Mouse (Mus musculus): Measurements from ENCODE around the gene Bbs2. TPM values are rescaled to one million over a fixed set of nuclear protein-coding genes. Genes with fewer than 3 reads are reported as not detected.

Bbs2 gene
- total and polyA plus RNA-seq, 2 experiments from 2014 or later, result 17.5 to 27.6 TPM

DNA sequence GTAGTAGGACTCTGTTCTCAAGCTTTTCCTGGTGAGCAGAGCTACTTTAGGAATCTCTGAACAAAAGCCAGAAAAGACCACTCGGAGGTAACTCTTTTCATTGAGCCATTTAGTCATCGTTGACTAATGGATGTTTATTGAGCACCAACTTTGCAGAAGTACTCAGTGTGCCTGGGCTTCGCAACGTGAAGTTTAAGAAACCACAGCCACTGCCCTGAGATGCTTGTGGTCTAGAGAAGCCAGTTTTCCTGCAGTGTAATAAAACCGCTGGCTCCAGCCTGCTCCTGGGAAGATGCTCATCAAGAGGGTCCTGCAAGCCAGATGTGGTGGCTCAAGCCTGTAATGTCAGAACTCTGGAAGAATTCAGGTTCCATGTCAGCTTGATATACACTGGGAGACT, 33.4 kb upstream of the Bbs2 start:
- no peak overlapping the region for H3K4me2 ChIP-seq (ENCODE audit: low read depth, low read length, poor library complexity, severe bottlenecking)
- no peaks in the 10 kb centered on the region for H3K36me3 ChIP-seq (ENCODE audit: insufficient read depth, low read length)
- ATAC-seq (ENCODE audit: low FRiP score) (no peak), DNase-seq (ENCODE audit: low spot score) (no peak)
- 77% methylated on average over 5 of the region's 5 CpGs for WGBS
- no peak for TF ChIP-seq CTCF (IDR thresholded peaks at IDR 0.05)
- no peak overlapping the region for H3K4me3 ChIP-seq (ENCODE audit: low read depth, low read length)
- no peaks in the 10 kb centered on the region for H3K4me1 ChIP-seq (ENCODE audit: insufficient read depth, low read length)
- no peaks in the 10 kb centered on the region for H3K9me3 ChIP-seq (ENCODE audit: low read length)
- H3K9ac ChIP-seq (replicated peaks; ENCODE audit: low read length, poor library complexity, severe bottlenecking), result no peak overlapping the region
- H3K27me3 ChIP-seq (ENCODE audit: insufficient read depth, low read length), result no peaks in the 10 kb centered on the region
- no peak overlapping the region for H3K27ac ChIP-seq (ENCODE audit: low read depth, low read length)

DNA sequence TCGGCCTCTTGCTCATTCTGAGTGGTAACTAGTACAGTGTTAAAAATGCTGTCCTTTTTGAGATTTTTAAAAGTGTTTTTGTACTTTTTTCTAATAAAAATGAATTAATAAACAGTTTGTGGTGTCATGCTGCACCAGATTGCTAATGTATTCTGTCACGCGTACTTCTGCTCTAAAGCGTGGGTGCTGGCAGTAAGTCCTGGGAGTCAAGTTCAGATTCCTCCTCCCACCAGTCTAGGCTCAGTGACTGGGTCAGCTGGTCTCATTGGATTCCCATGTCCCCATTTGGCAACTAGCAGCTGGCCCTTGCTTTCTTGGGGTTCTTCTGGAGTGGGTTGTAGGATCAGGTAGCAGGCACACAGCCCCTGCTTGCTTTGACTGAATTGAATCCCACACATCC, 31.4 kb upstream of the Bbs2 start:
- H3K9ac ChIP-seq (replicated peaks; ENCODE audit: low read length, poor library complexity, severe bottlenecking), result no peak overlapping the region
- no peak overlapping the region for H3K4me2 ChIP-seq (ENCODE audit: low read depth, low read length, poor library complexity, severe bottlenecking)
- no peaks in the 10 kb centered on the region for H3K9me3 ChIP-seq (ENCODE audit: low read length)
- DNase-seq (ENCODE audit: low spot score), result no peak
- TF ChIP-seq CTCF (IDR thresholded peaks at IDR 0.05), result no peak
- no peaks in the 10 kb centered on the region for H3K27me3 ChIP-seq (ENCODE audit: insufficient read depth, low read length)
- H3K36me3 ChIP-seq (ENCODE audit: insufficient read depth, low read length), result no peaks in the 10 kb centered on the region
- H3K27ac ChIP-seq (ENCODE audit: low read depth, low read length), result no peak overlapping the region
- no peaks in the 10 kb centered on the region for H3K4me1 ChIP-seq (ENCODE audit: insufficient read depth, low read length)
- no peak overlapping the region for H3K4me3 ChIP-seq (ENCODE audit: low read depth, low read length)
- ATAC-seq (ENCODE audit: low FRiP score), result no peak
- 85% methylated on average over 4 of the region's 4 CpGs for WGBS

DNA sequence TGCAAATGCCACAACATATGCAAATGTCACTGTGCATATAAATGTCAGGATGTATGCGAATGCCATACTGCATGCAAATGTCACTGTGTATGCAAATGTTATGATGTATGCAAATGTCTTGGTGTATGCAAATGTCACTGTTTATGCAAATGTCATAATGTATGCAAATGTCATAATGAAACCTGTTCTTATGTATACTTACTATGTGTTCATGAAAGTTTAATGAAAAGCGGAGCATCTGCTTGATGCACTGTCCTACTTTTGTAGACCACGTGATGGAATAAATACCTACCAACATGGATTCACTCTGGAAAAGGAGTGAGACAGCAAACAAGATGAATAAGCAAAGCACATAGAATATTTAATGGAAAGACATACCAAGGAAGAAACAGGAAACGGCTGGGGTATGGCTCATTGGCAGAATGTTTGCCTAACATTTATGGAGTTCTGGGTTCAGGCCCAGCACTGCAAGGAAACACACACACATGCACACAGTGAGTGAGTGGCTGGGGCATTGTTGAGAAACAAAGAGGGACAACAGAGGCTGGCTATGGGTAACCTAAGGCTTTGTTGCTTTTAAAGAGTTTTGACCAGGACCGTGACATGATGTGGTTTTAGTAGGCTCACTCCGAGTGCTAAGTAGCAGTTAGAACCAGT, 30.5 kb upstream of the Bbs2 start:
- Histone ChIP-seq H3K9me3 (ENCODE audit: low read length) (no peaks in the 10 kb centered on the region), H3K4me2 (ENCODE audit: low read depth, low read length, poor library complexity, severe bottlenecking) (no peak overlapping the region), H3K27ac (ENCODE audit: low read depth, low read length) (no peak overlapping the region), H3K9ac (replicated peaks; ENCODE audit: low read length, poor library complexity, severe bottlenecking) (no peak overlapping the region), H3K36me3 (ENCODE audit: insufficient read depth, low read length) (no peaks in the 10 kb centered on the region), H3K4me3 (ENCODE audit: low read depth, low read length) (no peak overlapping the region), H3K4me1 (ENCODE audit: insufficient read depth, low read length) (no peaks in the 10 kb centered on the region), H3K27me3 (ENCODE audit: insufficient read depth, low read length) (no peaks in the 10 kb centered on the region)
- DNase-seq (ENCODE audit: low spot score), result no peak
- WGBS, result 70% methylated on average over 6 of the region's 6 CpGs
- no peak for TF ChIP-seq CTCF (IDR thresholded peaks at IDR 0.05)
- no peak for ATAC-seq (ENCODE audit: low FRiP score)

DNA sequence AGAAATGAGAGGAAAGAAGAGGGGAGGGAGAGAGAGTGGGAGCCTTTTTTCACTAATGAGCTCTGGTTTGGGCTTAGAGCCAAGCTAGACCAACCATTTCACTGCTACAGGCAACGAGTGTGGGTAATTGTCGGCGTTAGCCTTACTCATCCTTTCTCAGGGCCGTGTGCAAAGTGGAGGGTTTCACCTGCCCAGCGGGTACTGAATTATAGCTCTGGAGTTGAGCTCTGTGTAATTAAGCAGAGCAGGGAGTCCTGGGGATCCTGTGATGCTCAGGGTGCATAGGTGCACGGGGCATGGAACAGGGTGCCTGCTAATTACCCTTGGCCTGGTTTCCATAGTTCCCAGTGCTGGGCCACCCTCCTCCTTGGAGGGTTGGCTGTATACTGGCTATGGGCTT, 29.0 kb upstream of the Bbs2 start:
- DNase-seq (ENCODE audit: low spot score) (peak; percentile 39), ATAC-seq (ENCODE audit: low FRiP score) (0 out of 2 replicates have a peak, but pooled peaks have one; percentile 31)
- H3K9ac ChIP-seq (replicated peaks; ENCODE audit: low read length, poor library complexity, severe bottlenecking), result no peak overlapping the region
- no peak overlapping the region for H3K27ac ChIP-seq (ENCODE audit: low read depth, low read length)
- H3K4me2 ChIP-seq (ENCODE audit: low read depth, low read length, poor library complexity, severe bottlenecking), result no peak overlapping the region
- 65% methylated on average over 6 of the region's 6 CpGs for WGBS
- H3K27me3 ChIP-seq (ENCODE audit: insufficient read depth, low read length), result no peaks in the 10 kb centered on the region
- no peak overlapping the region for H3K4me3 ChIP-seq (ENCODE audit: low read depth, low read length)
- H3K36me3 ChIP-seq (ENCODE audit: insufficient read depth, low read length), result no peaks in the 10 kb centered on the region
- H3K9me3 ChIP-seq (ENCODE audit: low read length), result no peaks in the 10 kb centered on the region
- no peaks in the 10 kb centered on the region for H3K4me1 ChIP-seq (ENCODE audit: insufficient read depth, low read length)
- no peak for TF ChIP-seq CTCF (IDR thresholded peaks at IDR 0.05)

DNA sequence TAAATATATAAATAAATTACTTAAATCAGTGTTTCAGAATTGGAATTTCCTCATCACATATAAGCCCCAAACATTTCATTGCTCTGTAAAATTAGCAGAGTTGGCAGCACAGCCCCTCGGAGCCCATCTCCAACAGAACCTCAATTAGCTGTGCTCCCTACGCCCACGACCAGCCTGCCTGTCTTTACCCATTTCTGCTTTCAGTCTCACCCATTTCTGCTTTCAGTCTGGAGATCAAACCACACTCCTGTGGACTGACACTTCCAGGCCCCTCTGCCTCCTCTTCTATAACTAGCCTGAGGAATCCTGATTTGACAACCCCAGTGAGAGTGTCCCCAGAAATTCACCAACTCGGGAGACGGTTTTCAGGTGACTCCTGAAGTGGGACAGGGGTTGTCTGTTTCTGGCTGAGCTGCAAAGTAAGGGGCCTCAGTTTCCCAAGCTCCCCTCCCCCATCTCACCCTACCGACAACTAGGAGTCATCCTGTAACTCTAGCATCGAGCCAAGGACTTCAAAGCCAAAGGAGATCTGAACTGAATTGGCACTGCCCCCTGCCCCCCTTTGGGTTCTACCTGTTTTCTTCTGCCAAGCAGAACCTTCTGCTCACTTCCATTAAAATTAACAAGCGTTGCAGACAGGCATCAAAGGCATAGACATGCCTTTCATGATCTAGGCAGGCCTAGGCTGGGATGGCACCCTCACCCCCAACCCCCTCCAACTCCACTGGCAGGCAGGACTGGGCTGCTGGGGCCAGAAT, 24.2 kb upstream of the Bbs2 start:
- no peak overlapping the region for H3K4me2 ChIP-seq (ENCODE audit: low read depth, low read length, poor library complexity, severe bottlenecking)
- no peak overlapping the region for H3K27ac ChIP-seq (ENCODE audit: low read depth, low read length)
- no peak overlapping the region for H3K4me3 ChIP-seq (ENCODE audit: low read depth, low read length)
- H3K9me3 ChIP-seq (ENCODE audit: low read length), result no peaks in the 10 kb centered on the region
- ATAC-seq (ENCODE audit: low FRiP score) (no peak), DNase-seq (ENCODE audit: low spot score) (no peak)
- H3K4me1 ChIP-seq (ENCODE audit: insufficient read depth, low read length), result no peaks in the 10 kb centered on the region
- no peaks in the 10 kb centered on the region for H3K27me3 ChIP-seq (ENCODE audit: insufficient read depth, low read length)
- TF ChIP-seq CTCF (IDR thresholded peaks at IDR 0.05), result no peak
- H3K36me3 ChIP-seq (ENCODE audit: insufficient read depth, low read length), result no peaks in the 10 kb centered on the region
- WGBS, result 47% methylated on average over 8 of the region's 8 CpGs
- H3K9ac ChIP-seq (replicated peaks; ENCODE audit: low read length, poor library complexity, severe bottlenecking), result no peak overlapping the region

DNA sequence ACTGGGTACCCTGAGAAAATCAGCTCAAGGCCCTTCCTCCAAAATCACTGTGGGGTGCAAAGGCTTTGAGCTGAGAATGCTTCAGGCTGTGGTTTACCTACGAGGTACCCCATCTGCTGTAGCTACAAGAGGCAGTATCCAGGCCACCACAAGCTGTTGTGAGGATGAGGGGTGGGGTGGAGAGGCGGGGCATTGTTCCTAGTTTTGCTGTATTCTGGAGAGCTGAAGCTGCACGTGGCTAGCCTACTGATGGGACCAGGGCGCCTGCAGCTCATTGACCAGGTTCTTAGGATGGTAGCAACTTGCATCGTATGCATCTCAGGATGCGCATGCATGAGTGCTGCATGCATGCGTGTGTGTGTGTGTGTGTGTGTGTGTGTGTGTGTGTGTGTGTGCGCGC, 22.9 kb upstream of the Bbs2 start:
- Histone ChIP-seq H3K9ac (replicated peaks; ENCODE audit: low read length, poor library complexity, severe bottlenecking) (no peak overlapping the region), H3K27me3 (ENCODE audit: insufficient read depth, low read length) (no peaks in the 10 kb centered on the region), H3K4me3 (ENCODE audit: low read depth, low read length) (no peak overlapping the region), H3K27ac (ENCODE audit: low read depth, low read length) (0 out of 2 replicates have a peak overlapping the region, but pooled peaks have one; percentile 6), H3K36me3 (ENCODE audit: insufficient read depth, low read length) (no peaks in the 10 kb centered on the region), H3K4me1 (ENCODE audit: insufficient read depth, low read length) (no peaks in the 10 kb centered on the region), H3K9me3 (ENCODE audit: low read length) (no peaks in the 10 kb centered on the region), H3K4me2 (ENCODE audit: low read depth, low read length, poor library complexity, severe bottlenecking) (no peak overlapping the region)
- no peak for ATAC-seq (ENCODE audit: low FRiP score)
- DNase-seq (ENCODE audit: low spot score), result peak; percentile 10
- WGBS, result 84% methylated on average over 9 of the region's 9 CpGs
- no peak for TF ChIP-seq CTCF (IDR thresholded peaks at IDR 0.05)
